Mouse (Mus musculus) naive thymus-derived CD4-positive, alpha-beta T cell, adult 5 months (primary cell): ENCODE data around the gene Ddr2. TPM values are rescaled to one million over a fixed set of nuclear protein-coding genes. Genes with fewer than 3 reads are reported as not detected.

Source experiments
- polyA plus RNA-seq: library from polyadenylated mRNA; unstranded; fragments of 100-300 nt; shearing (Covaris generic); gene quantifications from one replicate; pipeline ENCODE4 v1.2.1, GENCODE M21; 2017

The Ddr2 gene
- polyA plus RNA-seq = not detected

GRCm38 (mm10) chr1:170110516-170111332 is at the start of gene Ddr2:
Gene Ddr2, minus strand, starts transcription at chr1:170110762.

GRCm38 (mm10) chr1:169968792-169969515 is 141.6 kb downstream of the Ddr2 start, which contains the start of gene Hsd17b7:
Gene Hsd17b7, minus strand, starts transcription at chr1:169969241.

GRCm38 (mm10) chr1:169928454-169928971 is 182.0 kb downstream of the Ddr2 start, which contains the start of gene Ccdc190:
Gene Ccdc190, plus strand, starts transcription at chr1:169928648.

Other genes with a start within 250 kb of the Ddr2 start
- gene Ccdc190, start 182.1 kb downstream of the Ddr2 start, polyA plus RNA-seq = not detected
- 9.7 TPM for gene Hsd17b7, start 141.5 kb downstream of the Ddr2 start, polyA plus RNA-seq
- 59.7 TPM for gene Uap1, start 64.2 kb upstream of the Ddr2 start, polyA plus RNA-seq
- 40.9 TPM for gene Uhmk1, start 104.6 kb upstream of the Ddr2 start, polyA plus RNA-seq
- gene Sh2d1b2, start 122.0 kb upstream of the Ddr2 start, polyA plus RNA-seq = not detected
- not detected for gene Sh2d1b1, start 166.6 kb upstream of the Ddr2 start, polyA plus RNA-seq
- not detected for gene Gm7694, start 195.6 kb upstream of the Ddr2 start, polyA plus RNA-seq
- not detected for gene Spata46, start 198.0 kb upstream of the Ddr2 start, polyA plus RNA-seq